Mouse (Mus musculus): Measurements from ENCODE around the gene Chac2. TPM values are rescaled to one million over a fixed set of nuclear protein-coding genes. Genes with fewer than 3 reads are reported as not detected.
"Not testable (repeated sequence)": the region's sequence is repeated elsewhere in the genome, so short reads cannot be mapped to it uniquely, and the experiment has no call there.

Chac2 gene
- 12.0 and 13.0 TPM in 2 replicates for polyA plus RNA-seq (2015; fragmentation: Nextera tagmentation; extraction: Ambion mirVana)

GRCm38 (mm10) chr11:30985877-30986624 lies at the start of gene Chac2:
Gene Chac2, minus strand, starts transcription at chr11:30986350.
- Histone ChIP-seq H3K36me3 (ENCODE audit: control insufficient read depth, insufficient read depth) (no peaks in the 10 kb centered on the region), H3K9me3 (ENCODE audit: control insufficient read depth) (no peaks in the 10 kb centered on the region), H3K27me3 (replicated peaks; ENCODE audit: control insufficient read depth, insufficient read depth, low read length) (no peaks in the 10 kb centered on the region), H3K27ac (ENCODE audit: low read depth, low read length) (peak within 1 kb of the TSS; percentile 68), H3K4me3 (ENCODE audit: low read depth, low read length) (peak within 1 kb of the TSS; percentile 56), H3K9ac (ENCODE audit: low read depth, low read length) (peak within 1 kb of the TSS; percentile 67), H3K4me2 (replicated peaks; ENCODE audit: low read depth) (peak within 1 kb of the TSS; percentile 80), H3K4me1 (replicated peaks; ENCODE audit: control insufficient read depth, insufficient read depth, low read length) (no peaks in the 10 kb centered on the region)
- ATAC-seq, result peak; percentile 98
- WGBS, result 2% methylated on average over 22 of the region's 22 CpGs
- no peak for TF ChIP-seq CTCF (IDR thresholded peaks at IDR 0.05; ENCODE audit: low read depth)

- peaks cover 5% of the 10 kb centered on the region; the same call in 1 of the 2 replicates for H3K36me3 ChIP-seq (ENCODE audit: control insufficient read depth, insufficient read depth)
- ATAC-seq, result no peak
- H3K9ac ChIP-seq (ENCODE audit: low read depth, low read length), result no peak overlapping the region
- no peak overlapping the region for H3K4me2 ChIP-seq (replicated peaks; ENCODE audit: low read depth)
- no peaks in the 10 kb centered on the region for H3K4me1 ChIP-seq (replicated peaks; ENCODE audit: control insufficient read depth, insufficient read depth, low read length)
- TF ChIP-seq CTCF (IDR thresholded peaks at IDR 0.05; ENCODE audit: low read depth), result no peak
- no peak overlapping the region for H3K27ac ChIP-seq (ENCODE audit: low read depth, low read length)
- H3K27me3 ChIP-seq (replicated peaks; ENCODE audit: control insufficient read depth, insufficient read depth, low read length), result no peaks in the 10 kb centered on the region
- WGBS, result 91% methylated on average over 4 of the region's 4 CpGs
- no peak overlapping the region for H3K4me3 ChIP-seq (ENCODE audit: low read depth, low read length)
- H3K9me3 ChIP-seq (ENCODE audit: control insufficient read depth), result no peaks in the 10 kb centered on the region; the same call in 1 of the 2 replicates
Observed at GRCm38 (mm10) chr11:31034958-31035357, 48.8 kb upstream of the Chac2 start.

DNA sequence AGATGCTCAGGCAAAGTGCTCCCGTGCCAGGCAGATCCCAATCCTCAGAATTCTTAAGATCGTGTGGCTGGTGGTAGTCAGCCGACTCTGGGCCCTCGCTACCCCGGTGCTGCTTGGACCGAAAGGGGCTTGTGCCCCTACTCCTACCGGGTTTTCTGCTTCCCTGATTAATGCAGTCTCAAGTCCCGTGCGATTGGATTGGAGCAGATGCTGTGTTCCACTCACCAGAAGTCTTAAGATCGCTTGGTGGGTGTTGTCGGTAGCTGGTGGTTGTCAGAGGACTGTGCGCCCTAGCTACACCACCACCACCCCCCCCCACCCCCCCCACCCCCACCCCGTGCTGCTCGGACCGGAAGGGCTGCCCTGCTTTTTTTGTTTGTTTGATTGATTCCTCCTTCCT lies 31.3 kb upstream of the Chac2 start:
- H3K4me2 ChIP-seq (replicated peaks; ENCODE audit: low read depth); H3K9ac ChIP-seq (ENCODE audit: low read depth, low read length); H3K4me3 ChIP-seq (ENCODE audit: low read depth, low read length); H3K27me3 ChIP-seq (replicated peaks; ENCODE audit: control insufficient read depth, insufficient read depth, low read length); H3K9me3 ChIP-seq (ENCODE audit: control insufficient read depth); H3K4me1 ChIP-seq (replicated peaks; ENCODE audit: control insufficient read depth, insufficient read depth, low read length); H3K36me3 ChIP-seq (ENCODE audit: control insufficient read depth, insufficient read depth); ATAC-seq; H3K27ac ChIP-seq (ENCODE audit: low read depth, low read length): not testable (repeated sequence)
- 73% methylated on average over 15 of the region's 15 CpGs for WGBS

DNA sequence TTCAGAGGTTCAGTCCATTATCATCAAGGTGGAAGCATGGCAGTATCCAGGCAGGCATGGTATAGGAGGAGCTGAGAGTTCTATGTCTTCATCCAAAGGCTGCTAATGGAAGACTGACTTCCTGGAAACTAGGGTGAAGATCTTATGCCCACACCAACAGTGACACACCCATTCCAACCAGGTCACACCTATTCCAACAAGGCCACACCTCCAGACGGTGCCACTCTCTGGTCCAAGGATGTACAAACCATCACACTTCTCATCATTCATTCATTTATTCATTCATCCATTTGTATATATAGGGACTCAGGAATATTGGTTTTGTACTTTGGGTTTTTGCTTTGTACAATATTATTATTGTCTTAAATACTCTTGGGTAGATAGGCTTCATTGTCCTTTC lies 23.5 kb upstream of the Chac2 start:
- WGBS, result 88% methylated on average over 1 of the region's 1 CpGs
- not testable (repeated sequence) for H3K4me2 ChIP-seq (replicated peaks; ENCODE audit: low read depth); H3K9me3 ChIP-seq (ENCODE audit: control insufficient read depth); H3K36me3 ChIP-seq (ENCODE audit: control insufficient read depth, insufficient read depth); H3K4me3 ChIP-seq (ENCODE audit: low read depth, low read length); H3K9ac ChIP-seq (ENCODE audit: low read depth, low read length); H3K27me3 ChIP-seq (replicated peaks; ENCODE audit: control insufficient read depth, insufficient read depth, low read length); H3K4me1 ChIP-seq (replicated peaks; ENCODE audit: control insufficient read depth, insufficient read depth, low read length); H3K27ac ChIP-seq (ENCODE audit: low read depth, low read length); ATAC-seq

- Histone ChIP-seq H3K4me1 (replicated peaks; ENCODE audit: control insufficient read depth, insufficient read depth, low read length) (no peaks in the 10 kb centered on the region), H3K27me3 (replicated peaks; ENCODE audit: control insufficient read depth, insufficient read depth, low read length) (no peaks in the 10 kb centered on the region), H3K36me3 (ENCODE audit: control insufficient read depth, insufficient read depth) (no peaks in the 10 kb centered on the region), H3K4me2 (replicated peaks; ENCODE audit: low read depth) (0 out of 2 replicates have a peak overlapping the region, but pooled peaks have one; percentile 9), H3K4me3 (ENCODE audit: low read depth, low read length) (no peak overlapping the region), H3K9me3 (ENCODE audit: control insufficient read depth) (no peaks in the 10 kb centered on the region), H3K9ac (ENCODE audit: low read depth, low read length) (no peak overlapping the region), H3K27ac (ENCODE audit: low read depth, low read length) (peak overlapping the region; percentile 28; the same call in 1 of the 2 replicates)
- peak; percentile 80 for ATAC-seq
- 66% methylated on average over 4 of the region's 4 CpGs for WGBS
- TF ChIP-seq CTCF (IDR thresholded peaks at IDR 0.05; ENCODE audit: low read depth), result no peak
Observed at GRCm38 (mm10) chr11:31001169-31001908, 15.2 kb upstream of the Chac2 start.

GRCm38 (mm10) chr11:31000028-31000427 lies 13.9 kb upstream of the Chac2 start:
- ATAC-seq, result no peak
- 87% methylated on average over 2 of the region's 2 CpGs for WGBS
- no peak for TF ChIP-seq CTCF (IDR thresholded peaks at IDR 0.05; ENCODE audit: low read depth)

More at GRCm38 (mm10) chr11:31000028-31000427, 13.9 kb upstream of the Chac2 start:
- no peak overlapping the region for H3K4me3 ChIP-seq (ENCODE audit: low read depth, low read length)
- H3K4me2 ChIP-seq (replicated peaks; ENCODE audit: low read depth), result no peak overlapping the region
- H3K9me3 ChIP-seq (ENCODE audit: control insufficient read depth), result no peaks in the 10 kb centered on the region
- H3K36me3 ChIP-seq (ENCODE audit: control insufficient read depth, insufficient read depth), result no peaks in the 10 kb centered on the region
- no peak overlapping the region for H3K27ac ChIP-seq (ENCODE audit: low read depth, low read length)
- no peaks in the 10 kb centered on the region for H3K27me3 ChIP-seq (replicated peaks; ENCODE audit: control insufficient read depth, insufficient read depth, low read length)
- no peaks in the 10 kb centered on the region for H3K4me1 ChIP-seq (replicated peaks; ENCODE audit: control insufficient read depth, insufficient read depth, low read length)
- H3K9ac ChIP-seq (ENCODE audit: low read depth, low read length), result no peak overlapping the region

Data from intestine, postnatal 0 days (tissue).